Mouse (Mus musculus) WW6 (cell line): ENCODE measurements around the gene Adamtsl5.

Experiments
- DNase-seq: peaks from one replicate; pipeline ENCODE4 v3.0.0-alpha.2; 2013; ENCODE audit warnings: low read depth, low spot score

Adamtsl5 gene

GRCm38 (mm10) chr10:80342749-80343424 is 5.3 kb downstream of the Adamtsl5 start:
- peak; percentile 67 for DNase-seq

GRCm38 (mm10) chr10:80342305-80342748 is 5.9 kb downstream of the Adamtsl5 start:
- DNase-seq: peak; percentile 52

- DNase-seq: no peak
Measured at GRCm38 (mm10) chr10:80341491-80342304, 6.5 kb downstream of the Adamtsl5 start.

- DNase-seq: no peak
Measured at GRCm38 (mm10) chr10:80341026-80341425, 7.2 kb downstream of the Adamtsl5 start.

- DNase-seq: peak; percentile 66
Measured at GRCm38 (mm10) chr10:80339941-80340750, 8.1 kb downstream of the Adamtsl5 start.

- DNase-seq: no peak
Measured at GRCm38 (mm10) chr10:80336263-80336662, 11.9 kb downstream of the Adamtsl5 start.

- DNase-seq: no peak
Measured at GRCm38 (mm10) chr10:80332525-80332989, 15.7 kb downstream of the Adamtsl5 start.

GRCm38 (mm10) chr10:80331636-80332524 is 16.3 kb downstream of the Adamtsl5 start:
- no peak for DNase-seq

- DNase-seq: no peak
Measured at GRCm38 (mm10) chr10:80330888-80331287, 17.3 kb downstream of the Adamtsl5 start.

- no peak for DNase-seq
Measured at GRCm38 (mm10) chr10:80330084-80330483, 18.1 kb downstream of the Adamtsl5 start.

- DNase-seq: peak; percentile 98
Measured at GRCm38 (mm10) chr10:80329273-80330081, 18.7 kb downstream of the Adamtsl5 start, which contains the start of the genes Pcsk4 and Reep6. Gene Pcsk4, minus strand, starts transcription at chr10:80329498. Gene Reep6, plus strand, starts transcription at chr10:80329953.

- DNase-seq: no peak
Measured at GRCm38 (mm10) chr10:80325045-80325444, 23.2 kb downstream of the Adamtsl5 start.

- DNase-seq: no peak
Measured at GRCm38 (mm10) chr10:80324120-80325037, 23.8 kb downstream of the Adamtsl5 start.

GRCm38 (mm10) chr10:80323261-80324119 is 24.7 kb downstream of the Adamtsl5 start:
- DNase-seq: no peak

- no peak for DNase-seq
Measured at GRCm38 (mm10) chr10:80322811-80323211, 25.4 kb downstream of the Adamtsl5 start.

GRCm38 (mm10) chr10:80321670-80322581 is 26.3 kb downstream of the Adamtsl5 start:
- no peak for DNase-seq
